Mouse (Mus musculus) liver, embryonic 16.5 days (tissue): ENCODE measurements around the gene Epb41l2. TPM values are rescaled to one million over a fixed set of nuclear protein-coding genes. Genes with fewer than 3 reads are reported as not detected.

Experiments used
- ATAC-seq: fragments of 200-750 bp; cut with Nextera tagmentation; 2 replicates; pipeline ENCODE4 v1.8.0; 2017; ENCODE audit warnings: low read depth, mild to moderate bottlenecking, moderate number of reproducible peaks, moderate library complexity
- H3K27ac ChIP-seq: fragments of 300-500 bp; sonication (generic); 2 replicates; pipeline ENCODE4 v1.5.1; 2014; ENCODE audit warnings: mild to moderate bottlenecking, low read length
- H3K27me3 ChIP-seq: fragments of 300-500 bp; sonication (generic); 2 replicates; pipeline ENCODE4 v1.6.1; 2014; ENCODE audit warnings: low read depth, low read length, mixed read lengths; ENCODE audit not compliant: control insufficient read depth, insufficient read depth
- H3K36me3 ChIP-seq: fragments of 300-500 bp; sonication (generic); 2 replicates; pipeline ENCODE4 v1.6.1; 2014; ENCODE audit warnings: mild to moderate bottlenecking; ENCODE audit not compliant: control insufficient read depth, insufficient read depth
- H3K4me1 ChIP-seq: fragments of 300-500 bp; sonication (generic); 2 replicates; pipeline ENCODE4 v1.6.1; 2014; ENCODE audit warnings: low read depth, low read length, mixed read lengths; ENCODE audit not compliant: control insufficient read depth
- H3K4me2 ChIP-seq: fragments of 300-500 bp; sonication (generic); 2 replicates; pipeline ENCODE4 v1.6.1; 2014; ENCODE audit warnings: low read depth, low read length, mixed read lengths
- H3K4me3 ChIP-seq: fragments of 300-500 bp; sonication (generic); 2 replicates; pipeline ENCODE4 v1.5.1; 2014; ENCODE audit warnings: low read depth, mild to moderate bottlenecking, low read length
- H3K9ac ChIP-seq: fragments of 300-500 bp; sonication (generic); 2 replicates; pipeline ENCODE4 v1.6.1; 2014; ENCODE audit warnings: low read depth, low read length
- H3K9me3 ChIP-seq: fragments of 300-500 bp; sonication (generic); replicated peaks from 2 replicates; pipeline ENCODE4 v1.6.1; 2016; ENCODE audit warnings: low read length; ENCODE audit not compliant: control insufficient read depth
- WGBS: fragments of 180-500 bp; shearing (Covaris S2); extraction: QIAGEN DNeasy Blood & Tissue Kit; methylation state at CpG from one replicate; pipeline ENCODE4 v1.1.7; 2014; ENCODE audit not compliant: insufficient replicate concordance; 5-methylcytosine and 5-hydroxymethylcytosine counted together
- polyA plus RNA-seq: library from polyadenylated mRNA; unstranded; fragments of >200 nt; fragmentation: Nextera tagmentation; extraction: Ambion mirVana; gene quantifications from 2 replicates; pipeline ENCODE4 v1.2.1, GENCODE M21; 2015

The Epb41l2 gene
- polyA plus RNA-seq, 1 experiment from 2014 or later = 11.9 TPM

GRCm38 (mm10) chr10:25571319-25572240 is 212.0 kb downstream of the Epb41l2 start:
- Histone ChIP-seq H3K4me1 (no peaks in the 10 kb centered on the region), H3K27ac (no peak overlapping the region), H3K4me3 (no peak overlapping the region), H3K9ac (no peak overlapping the region), H3K4me2 (no peak overlapping the region), H3K27me3 (no peaks in the 10 kb centered on the region), H3K9me3 (no peaks in the 10 kb centered on the region), H3K36me3 (no peaks in the 10 kb centered on the region)
- WGBS = 59% methylated on average over 9 of the region's 9 CpGs
- no peak for ATAC-seq

Other genes with a start within 250 kb of the Epb41l2 start
- gene Akap7, start 51.9 kb upstream of the Epb41l2 start, polyA plus RNA-seq = 19.0 and 20.3 TPM in 2 replicates
- gene Smlr1, start 176.5 kb downstream of the Epb41l2 start, polyA plus RNA-seq = 32.5 and 33.6 TPM in 2 replicates